Mouse (Mus musculus): Measurements from ENCODE around the gene Apbb2.

DNA sequence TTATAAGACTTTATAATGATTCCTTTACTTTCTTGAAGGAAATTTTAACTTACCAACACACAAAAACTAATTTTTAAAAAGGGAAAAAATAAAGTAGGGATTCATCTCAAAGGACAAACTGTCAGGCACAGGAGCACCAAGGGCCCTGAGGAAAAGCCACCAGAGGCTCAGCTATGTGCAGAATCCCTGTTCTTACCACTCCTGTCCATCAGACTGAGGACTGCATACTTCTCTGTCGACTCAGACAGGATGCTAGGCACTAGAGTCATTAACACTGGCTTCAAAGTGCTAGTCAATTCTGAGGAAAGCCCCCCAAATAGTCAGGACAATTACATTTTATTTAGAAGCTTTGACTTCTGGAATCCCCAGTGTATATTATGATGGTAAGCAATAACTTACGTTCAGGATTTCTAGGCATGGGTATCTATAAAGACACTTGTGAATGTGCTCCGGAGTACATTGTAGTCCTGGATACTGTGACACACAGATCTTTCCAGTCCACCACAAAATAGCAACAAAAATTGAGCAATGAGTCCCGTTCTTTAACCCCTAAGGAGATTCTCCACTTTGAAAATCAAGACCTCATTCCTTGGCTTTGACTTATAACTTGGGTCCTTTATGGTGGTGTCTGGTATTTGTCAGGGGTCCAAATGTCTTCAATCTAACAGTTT, 150.1 kb downstream of the Apbb2 start:
- TF ChIP-seq CTCF (IDR thresholded peaks at IDR 0.05; ENCODE audit: control insufficient read depth, insufficient read depth, insufficient read length) = no peak
- TF ChIP-seq USF1 (IDR thresholded peaks at IDR 0.05; ENCODE audit: low read depth) = no peak
- no peak for TF ChIP-seq MYOD1 (IDR thresholded peaks at IDR 0.05; ENCODE audit: control insufficient read depth, insufficient read length, low read depth)
